Mouse (Mus musculus): ENCODE measurements at regions not wholly inside any gene's neighbourhood (a gene's known extent, or its start where the extent isn't known, plus 50 kb on each side); places are given as distances from the start of the nearest gene placed in this dataset.
A peak's percentile ranks its signal among the peaks of the same experiment; 100 is the strongest.
"Not testable (repeated sequence)": the region's sequence is repeated elsewhere in the genome, so short reads cannot be mapped to it uniquely, and the experiment has no call there.

- no peak overlapping the region for H3K9ac ChIP-seq
Observed at GRCm38 (mm10) chr12:8070788-8071187, 93.3 kb downstream of the Apob start.

GRCm38 (mm10) chr12:8071286-8071685 lies 93.8 kb downstream of the Apob start:
- H3K9me3 ChIP-seq = 0 out of 2 replicates have a peak, but pooled peaks cover 3% of the 10 kb centered on the region
- no peak overlapping the region for H3K9ac ChIP-seq
- H3K4me2 ChIP-seq (replicated peaks) = no peak overlapping the region
- peaks cover 4% of the 10 kb centered on the region; the same call in 1 of the 2 replicates for H3K4me1 ChIP-seq
- ATAC-seq (ENCODE audit: low FRiP score, low read depth) = no peak
- H3K27ac ChIP-seq = no peak overlapping the region
- H3K27me3 ChIP-seq = no peaks in the 10 kb centered on the region
- WGBS = 77% methylated on average over 4 of the region's 4 CpGs
- no peak overlapping the region for H3K4me3 ChIP-seq
- H3K36me3 ChIP-seq = no peaks in the 10 kb centered on the region

More at GRCm38 (mm10) chr12:8070788-8071187, 93.3 kb downstream of the Apob start:
- no peak overlapping the region for H3K27ac ChIP-seq
- H3K27me3 ChIP-seq = no peaks in the 10 kb centered on the region
- H3K36me3 ChIP-seq = no peaks in the 10 kb centered on the region
- H3K4me1 ChIP-seq = peaks cover 4% of the 10 kb centered on the region; the same call in 1 of the 2 replicates
- WGBS = 63% methylated on average over 6 of the region's 6 CpGs
- no peak overlapping the region for H3K4me2 ChIP-seq (replicated peaks)
- H3K4me3 ChIP-seq = no peak overlapping the region
- no peak for ATAC-seq (ENCODE audit: low FRiP score, low read depth)
- 0 out of 2 replicates have a peak, but pooled peaks cover 4% of the 10 kb centered on the region for H3K9me3 ChIP-seq

- no peak overlapping the region for H3K9ac ChIP-seq
- no peaks in the 10 kb centered on the region for H3K27me3 ChIP-seq
- H3K4me3 ChIP-seq = no peak overlapping the region
- no peak for ATAC-seq (ENCODE audit: low FRiP score, low read depth)
- H3K9me3 ChIP-seq = no peaks in the 10 kb centered on the region
- H3K27ac ChIP-seq = no peak overlapping the region
- no peak overlapping the region for H3K4me2 ChIP-seq (replicated peaks)
- H3K4me1 ChIP-seq = no peaks in the 10 kb centered on the region
- H3K36me3 ChIP-seq = no peaks in the 10 kb centered on the region
Observed at GRCm38 (mm10) chr12:8076010-8076540, 98.6 kb downstream of the Apob start.

- 83% methylated on average over 4 of the region's 4 CpGs for WGBS
Observed at GRCm38 (mm10) chr12:8077346-8077745, 99.9 kb downstream of the Apob start.

GRCm38 (mm10) chr12:8078046-8078445 lies 100.6 kb downstream of the Apob start:
- no peak overlapping the region for H3K4me3 ChIP-seq
- WGBS = 54% methylated on average over 3 of the region's 3 CpGs
- no peaks in the 10 kb centered on the region for H3K27me3 ChIP-seq
- no peaks in the 10 kb centered on the region for H3K4me1 ChIP-seq
- H3K4me2 ChIP-seq (replicated peaks) = no peak overlapping the region
- no peaks in the 10 kb centered on the region for H3K36me3 ChIP-seq
- no peak overlapping the region for H3K9ac ChIP-seq
- no peak overlapping the region for H3K27ac ChIP-seq
- peak; percentile 69; the same call in 1 of the 2 replicates for ATAC-seq (ENCODE audit: low FRiP score, low read depth)
- no peaks in the 10 kb centered on the region for H3K9me3 ChIP-seq

More at GRCm38 (mm10) chr12:8077346-8077745, 99.9 kb downstream of the Apob start:
- H3K9me3 ChIP-seq = no peaks in the 10 kb centered on the region
- no peak overlapping the region for H3K4me3 ChIP-seq
- H3K9ac ChIP-seq = no peak overlapping the region
- no peaks in the 10 kb centered on the region for H3K4me1 ChIP-seq
- no peak overlapping the region for H3K27ac ChIP-seq
- H3K27me3 ChIP-seq = no peaks in the 10 kb centered on the region
- ATAC-seq (ENCODE audit: low FRiP score, low read depth) = no peak
- no peak overlapping the region for H3K4me2 ChIP-seq (replicated peaks)
- no peaks in the 10 kb centered on the region for H3K36me3 ChIP-seq

GRCm38 (mm10) chr12:8082688-8083661 lies 105.5 kb downstream of the Apob start:
- 46% methylated on average over 8 of the region's 8 CpGs for WGBS
- H3K36me3 ChIP-seq = no peaks in the 10 kb centered on the region
- ATAC-seq (ENCODE audit: low FRiP score, low read depth) = no peak

GRCm38 (mm10) chr12:8087958-8088357 lies 110.5 kb downstream of the Apob start:
- Histone ChIP-seq H3K27ac (no peak overlapping the region), H3K4me2 (replicated peaks) (no peak overlapping the region), H3K9me3 (no peaks in the 10 kb centered on the region), H3K9ac (no peak overlapping the region), H3K36me3 (no peaks in the 10 kb centered on the region), H3K4me1 (no peaks in the 10 kb centered on the region), H3K4me3 (no peak overlapping the region), H3K27me3 (no peaks in the 10 kb centered on the region)
- no peak for ATAC-seq (ENCODE audit: low FRiP score, low read depth)
- WGBS = 46% methylated on average over 1 of the region's 3 CpGs

More at GRCm38 (mm10) chr12:8082688-8083661, 105.5 kb downstream of the Apob start:
- Histone ChIP-seq H3K4me1 (no peaks in the 10 kb centered on the region), H3K4me3 (no peak overlapping the region), H3K27ac (no peak overlapping the region), H3K9me3 (no peaks in the 10 kb centered on the region), H3K4me2 (replicated peaks) (no peak overlapping the region), H3K9ac (no peak overlapping the region), H3K27me3 (no peaks in the 10 kb centered on the region)

GRCm38 (mm10) chr12:8089423-8090278 lies 112.2 kb downstream of the Apob start:
- no peak for ATAC-seq (ENCODE audit: low FRiP score, low read depth)
- Histone ChIP-seq H3K4me3 (no peak overlapping the region), H3K4me1 (no peaks in the 10 kb centered on the region), H3K9me3 (no peaks in the 10 kb centered on the region; the same call in 1 of the 2 replicates), H3K27ac (no peak overlapping the region), H3K9ac (no peak overlapping the region), H3K4me2 (replicated peaks) (no peak overlapping the region), H3K27me3 (no peaks in the 10 kb centered on the region), H3K36me3 (no peaks in the 10 kb centered on the region)
- 72% methylated on average over 8 of the region's 8 CpGs for WGBS

- no peak for ATAC-seq (ENCODE audit: low FRiP score, low read depth)
- Histone ChIP-seq H3K27me3 (no peaks in the 10 kb centered on the region), H3K4me1 (no peaks in the 10 kb centered on the region), H3K9me3 (peaks cover 4% of the 10 kb centered on the region; the same call in 1 of the 2 replicates), H3K9ac (no peak overlapping the region), H3K27ac (no peak overlapping the region), H3K36me3 (no peaks in the 10 kb centered on the region), H3K4me3 (no peak overlapping the region), H3K4me2 (replicated peaks) (no peak overlapping the region)
- 47% methylated on average over 2 of the region's 2 CpGs for WGBS
Observed at GRCm38 (mm10) chr12:8090279-8090626, 112.8 kb downstream of the Apob start.

- no peak overlapping the region for H3K4me3 ChIP-seq
- H3K27me3 ChIP-seq = no peaks in the 10 kb centered on the region
- ATAC-seq (ENCODE audit: low FRiP score, low read depth) = no peak
- WGBS = 88% methylated on average over 1 of the region's 1 CpGs
- no peak overlapping the region for H3K4me2 ChIP-seq (replicated peaks)
- H3K36me3 ChIP-seq = no peaks in the 10 kb centered on the region
- no peak overlapping the region for H3K9ac ChIP-seq
- no peaks in the 10 kb centered on the region for H3K4me1 ChIP-seq
- H3K9me3 ChIP-seq = peaks cover 4% of the 10 kb centered on the region; the same call in 1 of the 2 replicates
- H3K27ac ChIP-seq = no peak overlapping the region
Observed at GRCm38 (mm10) chr12:8093437-8093836, 114.5 kb upstream of the Ldah start.

- no peaks in the 10 kb centered on the region for H3K27me3 ChIP-seq
- no peak overlapping the region for H3K4me3 ChIP-seq
- ATAC-seq (ENCODE audit: low FRiP score, low read depth) = no peak
- no peaks in the 10 kb centered on the region for H3K36me3 ChIP-seq
- H3K9me3 ChIP-seq = peaks cover 4% of the 10 kb centered on the region; the same call in 1 of the 2 replicates
- no peak overlapping the region for H3K27ac ChIP-seq
- no peak overlapping the region for H3K9ac ChIP-seq
- WGBS = 36% methylated on average over 2 of the region's 2 CpGs
- H3K4me2 ChIP-seq (replicated peaks) = no peak overlapping the region
- H3K4me1 ChIP-seq = no peaks in the 10 kb centered on the region
Observed at GRCm38 (mm10) chr12:8095946-8096345, 112.0 kb upstream of the Ldah start.

- H3K9me3 ChIP-seq; H3K27me3 ChIP-seq; H3K4me2 ChIP-seq (replicated peaks); H3K4me3 ChIP-seq; H3K27ac ChIP-seq; ATAC-seq (ENCODE audit: low FRiP score, low read depth); H3K9ac ChIP-seq; H3K4me1 ChIP-seq; H3K36me3 ChIP-seq: not testable (repeated sequence)
- 73% methylated on average over 2 of the region's 2 CpGs for WGBS
Observed at GRCm38 (mm10) chr12:8098395-8098794, 109.5 kb upstream of the Ldah start.
